Mouse (Mus musculus): ENCODE measurements around the gene Hoxb1. TPM values are rescaled to one million over a fixed set of nuclear protein-coding genes. Genes with fewer than 3 reads are reported as not detected.

Gene Hoxb1
- not detected in 2 replicates for polyA plus RNA-seq (2012; rRNA removed)

- DNase-seq (ENCODE audit: low read depth in 1 of 2, low spot score in 2 of 2) = no peak
- Histone ChIP-seq H3K4me3 (ENCODE audit: extremely low read depth, insufficient read depth, insufficient read length) (no peak within 1 kb of the TSS), H3K27ac (ENCODE audit: insufficient read depth, low read length) (no peak within 1 kb of the TSS), H3K27me3 (ENCODE audit: control insufficient read depth, insufficient read depth, low read length) (peaks cover 16% of the 10 kb centered on the region), H3K36me3 (ENCODE audit: control insufficient read depth, insufficient read depth, low read length) (no peaks in the 10 kb centered on the region), H3K4me1 (ENCODE audit: control insufficient read depth, insufficient read depth, insufficient read length) (peaks cover 4% of the 10 kb centered on the region; the same call in 1 of the 2 replicates)
- no peak for TF ChIP-seq POLR2A (IDR thresholded peaks at IDR 0.05; ENCODE audit: low read depth, low read length)
- TF ChIP-seq CTCF (IDR thresholded peaks at IDR 0.05; ENCODE audit: extremely low read depth, insufficient read depth, insufficient read length, insufficient replicate concordance) = no peak
- WGBS = 15% methylated on average over 26 of the region's 26 CpGs
Observed at GRCm38 (mm10) chr11:96365441-96366091, at the start of gene Hoxb1. TSS of gene Hoxb1 (plus strand) at chr11:96365752.

DNA sequence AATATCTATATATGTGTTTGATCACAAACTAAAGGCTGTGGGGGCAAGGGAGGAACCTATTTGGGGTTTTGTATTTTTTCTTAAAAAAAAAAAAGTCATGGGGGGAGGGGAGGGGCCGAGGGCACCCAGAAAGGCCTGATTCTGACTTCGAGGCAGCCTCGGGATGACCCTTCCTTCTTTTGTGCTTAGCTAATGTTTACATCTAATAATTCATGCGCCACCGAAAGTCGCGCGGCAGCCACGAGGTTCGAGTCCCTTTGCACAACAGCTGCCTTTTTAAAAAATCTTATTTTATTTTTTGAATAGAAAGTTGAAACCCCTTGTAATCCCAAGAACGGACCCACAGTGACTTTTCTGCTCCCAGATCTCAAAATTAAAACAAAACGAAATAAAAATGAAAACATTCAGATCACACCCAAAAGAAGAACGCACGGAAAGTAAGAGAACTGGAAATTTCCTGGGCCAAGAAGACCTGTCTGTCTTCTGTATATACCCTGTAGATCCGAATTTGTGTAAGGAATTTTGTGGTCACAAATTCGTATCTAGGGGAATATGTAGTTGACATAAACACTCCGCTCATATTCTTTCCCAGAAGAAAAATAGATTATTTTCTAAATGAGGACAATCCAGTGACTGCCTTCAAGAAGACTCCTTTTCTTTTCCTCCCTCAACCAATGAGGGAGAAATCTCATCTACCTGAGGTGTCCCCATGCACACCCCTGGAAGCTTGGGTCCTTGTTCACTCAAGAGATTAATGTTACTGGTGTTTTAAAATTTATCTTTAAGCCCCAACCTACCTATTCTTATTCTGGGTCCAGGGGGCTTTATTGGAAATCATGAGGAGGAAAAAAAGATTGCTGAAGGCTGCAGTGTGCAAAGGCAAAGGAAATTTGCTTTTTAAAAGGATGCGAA lies 48.6 kb upstream of the Hoxb1 start:
- no peak overlapping the region for H3K27ac ChIP-seq (ENCODE audit: insufficient read depth, low read length)
- peaks cover 16% of the 10 kb centered on the region for H3K27me3 ChIP-seq (ENCODE audit: control insufficient read depth, insufficient read depth, low read length)
- TF ChIP-seq POLR2A (IDR thresholded peaks at IDR 0.05; ENCODE audit: low read depth, low read length) = no peak
- no peak for TF ChIP-seq CTCF (IDR thresholded peaks at IDR 0.05; ENCODE audit: extremely low read depth, insufficient read depth, insufficient read length, insufficient replicate concordance)
- no peak overlapping the region for H3K4me3 ChIP-seq (ENCODE audit: extremely low read depth, insufficient read depth, insufficient read length)
- 84% methylated on average over 18 of the region's 18 CpGs for WGBS
- H3K36me3 ChIP-seq (ENCODE audit: control insufficient read depth, insufficient read depth, low read length) = no peaks in the 10 kb centered on the region
- H3K4me1 ChIP-seq (ENCODE audit: control insufficient read depth, insufficient read depth, insufficient read length) = peaks cover 8% of the 10 kb centered on the region
- no peak for DNase-seq (ENCODE audit: low read depth in 1 of 2, low spot score in 2 of 2)

DNA sequence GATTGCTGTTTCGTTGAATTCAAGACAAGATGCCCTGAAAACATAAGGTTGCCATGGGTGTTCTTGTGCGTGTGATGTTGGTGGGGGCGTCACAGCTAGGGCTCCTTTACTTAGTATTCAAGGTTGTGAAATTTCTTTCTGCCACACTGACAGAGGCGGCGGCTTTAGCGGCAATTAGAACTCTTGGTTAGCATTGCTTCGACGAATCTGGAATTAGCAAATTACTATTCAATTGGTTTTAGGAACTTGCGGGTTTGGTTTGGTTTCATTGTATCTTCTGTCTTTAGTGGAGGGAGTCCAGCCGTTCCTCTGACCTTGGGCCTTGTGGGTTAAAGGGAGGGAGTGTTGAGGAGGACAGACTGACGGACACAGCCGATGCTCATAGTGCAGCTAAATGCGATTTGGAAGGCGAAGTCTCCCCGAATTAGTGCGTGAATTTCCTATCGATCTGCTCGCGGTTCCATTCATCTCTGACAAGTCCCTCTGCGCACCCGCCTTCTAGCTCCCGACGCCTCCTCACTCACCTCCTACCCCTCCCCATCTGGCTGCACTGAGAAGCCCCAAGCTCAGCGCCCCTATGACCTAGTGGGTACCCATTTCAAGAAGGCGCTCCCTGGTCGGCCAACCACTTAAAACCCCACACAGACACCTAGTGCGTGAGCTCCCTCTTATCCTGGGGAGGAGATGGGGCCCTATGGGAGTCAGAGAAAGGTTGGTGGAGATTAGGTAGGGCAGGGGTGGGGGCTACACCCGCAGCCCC lies 47.8 kb upstream of the Hoxb1 start, which contains the start of gene Hoxb4:
Gene Hoxb4 (plus strand): TSS at position 660 of the 760 bp plus-strand sequence.
- no peak for DNase-seq (ENCODE audit: low read depth in 1 of 2, low spot score in 2 of 2)
- no peak for TF ChIP-seq CTCF (IDR thresholded peaks at IDR 0.05; ENCODE audit: extremely low read depth, insufficient read depth, insufficient read length, insufficient replicate concordance)
- TF ChIP-seq POLR2A (IDR thresholded peaks at IDR 0.05; ENCODE audit: low read depth, low read length) = no peak
- H3K4me1 ChIP-seq (ENCODE audit: control insufficient read depth, insufficient read depth, insufficient read length) = peaks cover 8% of the 10 kb centered on the region
- WGBS = 35% methylated on average over 28 of the region's 28 CpGs
- peak within 1 kb of the TSS; percentile 63 for H3K4me3 ChIP-seq (ENCODE audit: extremely low read depth, insufficient read depth, insufficient read length)
- peaks cover 13% of the 10 kb centered on the region for H3K27me3 ChIP-seq (ENCODE audit: control insufficient read depth, insufficient read depth, low read length)
- H3K36me3 ChIP-seq (ENCODE audit: control insufficient read depth, insufficient read depth, low read length) = no peaks in the 10 kb centered on the region
- peak within 1 kb of the TSS; percentile 74 for H3K27ac ChIP-seq (ENCODE audit: insufficient read depth, low read length)

DNA sequence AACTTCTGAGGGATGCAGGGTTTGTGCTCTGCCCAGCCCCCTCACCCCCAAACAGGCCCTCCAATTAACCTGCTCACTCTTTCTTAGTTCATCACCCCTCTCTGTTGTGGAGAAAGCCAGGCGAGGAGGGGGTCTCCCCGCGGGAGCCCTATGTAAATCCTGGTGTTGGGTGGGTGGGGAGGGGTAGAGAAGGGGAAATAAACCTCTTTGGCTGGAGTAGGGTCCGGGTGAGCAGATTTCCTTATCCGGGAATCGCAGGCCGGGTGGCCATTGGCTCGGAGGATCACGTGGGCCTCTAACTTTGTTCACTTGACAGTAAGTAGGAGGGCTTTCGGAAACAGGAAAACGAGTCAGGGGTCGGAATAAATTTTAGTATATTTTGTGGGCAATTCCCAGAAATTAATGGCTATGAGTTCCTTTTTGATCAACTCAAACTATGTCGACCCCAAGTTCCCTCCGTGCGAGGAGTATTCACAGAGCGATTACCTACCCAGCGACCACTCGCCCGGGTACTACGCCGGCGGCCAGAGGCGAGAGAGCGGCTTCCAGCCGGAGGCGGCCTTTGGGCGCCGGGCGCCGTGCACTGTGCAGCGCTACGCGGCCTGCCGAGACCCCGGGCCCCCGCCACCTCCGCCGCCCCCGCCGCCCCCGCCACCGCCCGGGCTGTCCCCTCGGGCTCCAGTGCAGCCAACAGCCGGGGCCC lies 47.0 kb upstream of the Hoxb1 start:
- under 1% methylated on average over 45 of the region's 45 CpGs for WGBS
- TF ChIP-seq CTCF (IDR thresholded peaks at IDR 0.05; ENCODE audit: extremely low read depth, insufficient read depth, insufficient read length, insufficient replicate concordance) = no peak
- peak; percentile 15; the same call in 1 of the 2 replicates for TF ChIP-seq POLR2A (IDR thresholded peaks at IDR 0.05; ENCODE audit: low read depth, low read length)
- peaks cover 8% of the 10 kb centered on the region for H3K4me1 ChIP-seq (ENCODE audit: control insufficient read depth, insufficient read depth, insufficient read length)
- H3K4me3 ChIP-seq (ENCODE audit: extremely low read depth, insufficient read depth, insufficient read length) = peak overlapping the region; percentile 63
- peak overlapping the region; percentile 74 for H3K27ac ChIP-seq (ENCODE audit: insufficient read depth, low read length)
- DNase-seq (ENCODE audit: low read depth in 1 of 2, low spot score in 2 of 2) = peak; percentile 30 to 68
- H3K36me3 ChIP-seq (ENCODE audit: control insufficient read depth, insufficient read depth, low read length) = no peaks in the 10 kb centered on the region
- H3K27me3 ChIP-seq (ENCODE audit: control insufficient read depth, insufficient read depth, low read length) = peaks cover 13% of the 10 kb centered on the region

DNA sequence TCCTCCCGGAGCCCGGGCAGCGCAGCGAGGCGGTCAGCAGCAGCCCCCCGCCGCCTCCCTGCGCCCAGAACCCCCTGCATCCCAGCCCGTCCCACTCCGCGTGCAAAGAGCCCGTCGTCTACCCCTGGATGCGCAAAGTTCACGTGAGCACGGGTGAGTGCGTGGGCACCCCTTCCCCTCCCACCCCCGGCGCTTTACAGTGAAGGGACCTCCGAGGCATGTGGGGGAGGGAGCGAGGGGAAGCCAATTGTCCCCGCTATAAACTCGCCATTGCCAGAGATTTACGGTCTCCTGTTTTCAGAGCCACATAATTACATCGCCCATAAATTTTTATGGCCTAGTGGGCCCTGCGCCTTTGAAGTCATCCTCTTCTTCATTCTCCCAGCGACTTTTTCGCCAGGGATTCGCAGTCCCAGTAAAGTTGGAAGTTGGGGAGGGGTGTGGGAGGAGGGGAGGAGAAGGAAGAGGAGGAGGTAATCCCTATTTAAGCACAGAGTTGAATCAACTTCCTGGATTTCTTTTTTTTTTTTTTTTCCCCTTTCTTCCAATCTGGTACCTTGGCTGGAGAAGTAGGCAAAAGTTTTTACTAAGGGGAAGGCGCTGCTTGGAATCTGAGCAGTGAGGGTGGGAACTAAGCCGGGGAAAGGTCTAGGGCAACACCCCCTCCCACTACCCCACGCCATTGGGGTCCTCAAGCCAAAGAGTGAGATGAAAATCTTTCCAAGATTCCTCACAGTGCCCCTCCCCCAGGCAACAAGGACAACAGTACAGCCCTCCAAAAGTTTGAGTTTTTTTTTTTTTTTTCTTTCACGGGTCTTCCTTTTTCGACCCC lies 46.3 kb upstream of the Hoxb1 start:
- H3K4me3 ChIP-seq (ENCODE audit: extremely low read depth, insufficient read depth, insufficient read length) = peak overlapping the region; percentile 63
- H3K36me3 ChIP-seq (ENCODE audit: control insufficient read depth, insufficient read depth, low read length) = no peaks in the 10 kb centered on the region
- H3K27me3 ChIP-seq (ENCODE audit: control insufficient read depth, insufficient read depth, low read length) = peaks cover 9% of the 10 kb centered on the region
- no peak for TF ChIP-seq CTCF (IDR thresholded peaks at IDR 0.05; ENCODE audit: extremely low read depth, insufficient read depth, insufficient read length, insufficient replicate concordance)
- TF ChIP-seq POLR2A (IDR thresholded peaks at IDR 0.05; ENCODE audit: low read depth, low read length) = no peak
- no peak overlapping the region for H3K27ac ChIP-seq (ENCODE audit: insufficient read depth, low read length)
- peaks cover 5% of the 10 kb centered on the region for H3K4me1 ChIP-seq (ENCODE audit: control insufficient read depth, insufficient read depth, insufficient read length)
- WGBS = 1% methylated on average over 34 of the region's 34 CpGs
- no peak for DNase-seq (ENCODE audit: low read depth in 1 of 2, low spot score in 2 of 2)
